Mouse (Mus musculus) embryonic facial prominence, embryonic 14.5 days (tissue): ENCODE measurements around the gene Itih2. TPM values are rescaled to one million over a fixed set of nuclear protein-coding genes. Genes with fewer than 3 reads are reported as not detected.

Experiments used
- ATAC-seq: fragments of 200-750 bp; cut with Nextera tagmentation; 2 replicates; pipeline ENCODE4 v1.8.0; 2017; ENCODE audit warnings: low read depth, moderate number of reproducible peaks, moderate TSS enrichment
- DNase-seq: peaks from one replicate; pipeline ENCODE4 v3.0.0-alpha.2; 2015; ENCODE audit warnings: low spot score
- H3K27ac ChIP-seq: fragments of 300-500 bp; sonication (generic); replicated peaks from 2 replicates; pipeline ENCODE4 v1.5.1; 2014; ENCODE audit warnings: low read depth, mild to moderate bottlenecking, low read length, moderate library complexity
- H3K27me3 ChIP-seq: fragments of 300-500 bp; sonication (generic); replicated peaks from 2 replicates; pipeline ENCODE4 v1.6.1; 2014; ENCODE audit warnings: low read length; ENCODE audit not compliant: control insufficient read depth, insufficient read depth
- H3K36me3 ChIP-seq: fragments of 300-500 bp; sonication (generic); 2 replicates; pipeline ENCODE4 v1.6.1; 2014; ENCODE audit warnings: low read length, mixed read lengths; ENCODE audit not compliant: control insufficient read depth, insufficient read depth
- H3K4me1 ChIP-seq: fragments of 300-500 bp; sonication (generic); 2 replicates; pipeline ENCODE4 v1.6.1; 2014; ENCODE audit warnings: antibody characterized with exemption, low read length; ENCODE audit not compliant: control insufficient read depth, insufficient read depth
- H3K4me2 ChIP-seq: fragments of 300-500 bp; sonication (generic); 2 replicates; pipeline ENCODE4 v1.6.1; 2014; ENCODE audit warnings: low read depth, mild to moderate bottlenecking, low read length, moderate library complexity, mixed read lengths
- H3K4me3 ChIP-seq: fragments of 300-500 bp; sonication (generic); 2 replicates; pipeline ENCODE4 v1.5.1; 2014; ENCODE audit warnings: low read depth, mild to moderate bottlenecking, low read length
- H3K9ac ChIP-seq: fragments of 300-500 bp; sonication (generic); 2 replicates; pipeline ENCODE4 v1.6.1; 2014; ENCODE audit warnings: low read depth, mild to moderate bottlenecking, low read length, moderate library complexity, mixed read lengths
- H3K9me3 ChIP-seq: fragments of 300-500 bp; sonication (generic); 2 replicates; pipeline ENCODE4 v1.6.1; 2016; ENCODE audit warnings: low read length; ENCODE audit not compliant: control insufficient read depth
- WGBS: fragments of 180-500 bp; shearing (Covaris S2); extraction: QIAGEN DNeasy Blood & Tissue Kit; methylation state at CpG from one replicate; pipeline ENCODE4 v1.1.7; 2014; 5-methylcytosine and 5-hydroxymethylcytosine counted together
- polyA plus RNA-seq: library from polyadenylated mRNA; unstranded; fragments of >200 nt; fragmentation: Nextera tagmentation; extraction: Ambion mirVana; gene quantifications from 2 replicates; pipeline ENCODE4 v1.2.1, GENCODE M21; 2014

Gene Itih2
- polyA plus RNA-seq, 1 experiment from 2014 or later: 3.6 TPM

- Histone ChIP-seq H3K27me3 (no peaks in the 10 kb centered on the region), H3K4me1 (peaks cover 29% of the 10 kb centered on the region), H3K4me3 (peak overlapping the region; percentile 99), H3K27ac (peak overlapping the region; percentile 91), H3K36me3 (0 out of 2 replicates have a peak, but pooled peaks cover 9% of the 10 kb centered on the region), H3K9ac (peak overlapping the region; percentile 99), H3K9me3 (no peaks in the 10 kb centered on the region), H3K4me2 (peak overlapping the region; percentile 82)
- peak; percentile 30 for DNase-seq
- under 1% methylated on average over 28 of the region's 28 CpGs for WGBS
- peak; percentile 38 for ATAC-seq
Observed at GRCm38 (mm10) chr2:10079745-10080309, 51.4 kb downstream of the Itih2 start.

- DNase-seq (no peak), ATAC-seq (no peak)
- Histone ChIP-seq H3K9ac (no peak overlapping the region), H3K4me3 (no peak overlapping the region), H3K27me3 (no peaks in the 10 kb centered on the region), H3K4me2 (no peak overlapping the region), H3K36me3 (peaks cover 18% of the 10 kb centered on the region; the same call in 1 of the 2 replicates), H3K9me3 (no peaks in the 10 kb centered on the region), H3K4me1 (peaks cover 27% of the 10 kb centered on the region), H3K27ac (no peak overlapping the region)
- WGBS: 88% methylated on average over 8 of the region's 8 CpGs
Observed at GRCm38 (mm10) chr2:10076675-10077074, 54.5 kb downstream of the Itih2 start.

- no peak for ATAC-seq
Observed at GRCm38 (mm10) chr2:10074470-10074869, 56.7 kb downstream of the Itih2 start.

GRCm38 (mm10) chr2:10071751-10072150, 59.4 kb downstream of the Itih2 start:
- DNase-seq (no peak), ATAC-seq (no peak)
- H3K27ac ChIP-seq: no peak overlapping the region
- no peak overlapping the region for H3K9ac ChIP-seq
- 85% methylated on average over 7 of the region's 7 CpGs for WGBS
- H3K9me3 ChIP-seq: no peaks in the 10 kb centered on the region
- H3K4me1 ChIP-seq: no peaks in the 10 kb centered on the region
- peaks cover 42% of the 10 kb centered on the region for H3K36me3 ChIP-seq
- no peaks in the 10 kb centered on the region for H3K27me3 ChIP-seq
- H3K4me2 ChIP-seq: no peak overlapping the region
- no peak overlapping the region for H3K4me3 ChIP-seq

More at GRCm38 (mm10) chr2:10074470-10074869, 56.7 kb downstream of the Itih2 start:
- no peaks in the 10 kb centered on the region for H3K9me3 ChIP-seq
- no peaks in the 10 kb centered on the region for H3K27me3 ChIP-seq
- peaks cover 24% of the 10 kb centered on the region; the same call in 1 of the 2 replicates for H3K36me3 ChIP-seq
- no peak overlapping the region for H3K4me3 ChIP-seq
- 80% methylated on average over 7 of the region's 7 CpGs for WGBS
- no peak overlapping the region for H3K9ac ChIP-seq
- H3K4me2 ChIP-seq: no peak overlapping the region
- no peak for DNase-seq
- H3K4me1 ChIP-seq: peaks cover 21% of the 10 kb centered on the region
- H3K27ac ChIP-seq: no peak overlapping the region

GRCm38 (mm10) chr2:10058836-10059235, 72.4 kb downstream of the Itih2 start:
- H3K9me3 ChIP-seq: no peaks in the 10 kb centered on the region
- no peak overlapping the region for H3K9ac ChIP-seq
- peaks cover 88% of the 10 kb centered on the region for H3K36me3 ChIP-seq
- H3K4me1 ChIP-seq: no peaks in the 10 kb centered on the region
- no peak overlapping the region for H3K4me2 ChIP-seq
- ATAC-seq: no peak
- no peak for DNase-seq
- H3K4me3 ChIP-seq: no peak overlapping the region
- H3K27ac ChIP-seq: no peak overlapping the region
- 82% methylated on average over 5 of the region's 5 CpGs for WGBS
- no peaks in the 10 kb centered on the region for H3K27me3 ChIP-seq

GRCm38 (mm10) chr2:10051996-10052395, 79.2 kb downstream of the Itih2 start:
- Histone ChIP-seq H3K4me2 (no peak overlapping the region), H3K4me1 (0 out of 2 replicates have a peak, but pooled peaks cover 9% of the 10 kb centered on the region), H3K9ac (no peak overlapping the region), H3K36me3 (peaks cover 30% of the 10 kb centered on the region), H3K27ac (no peak overlapping the region), H3K27me3 (no peaks in the 10 kb centered on the region), H3K9me3 (no peaks in the 10 kb centered on the region), H3K4me3 (no peak overlapping the region)
- 93% methylated on average over 1 of the region's 1 CpGs for WGBS
- ATAC-seq: no peak
- DNase-seq: no peak

GRCm38 (mm10) chr2:10050878-10051277, 80.3 kb downstream of the Itih2 start:
- Histone ChIP-seq H3K27me3 (no peaks in the 10 kb centered on the region), H3K36me3 (peaks cover 21% of the 10 kb centered on the region), H3K4me2 (no peak overlapping the region), H3K27ac (no peak overlapping the region), H3K4me3 (no peak overlapping the region), H3K9me3 (no peaks in the 10 kb centered on the region), H3K9ac (no peak overlapping the region), H3K4me1 (0 out of 2 replicates have a peak, but pooled peaks cover 9% of the 10 kb centered on the region)
- 90% methylated on average over 3 of the region's 3 CpGs for WGBS
- ATAC-seq: no peak
- DNase-seq: no peak

- DNase-seq (no peak), ATAC-seq (no peak)
- peak overlapping the region; percentile 83 for H3K4me3 ChIP-seq
- H3K4me1 ChIP-seq: 0 out of 2 replicates have a peak, but pooled peaks cover 9% of the 10 kb centered on the region
- peak overlapping the region; percentile 47; the same call in 1 of the 2 replicates for H3K9ac ChIP-seq
- no peaks in the 10 kb centered on the region for H3K27me3 ChIP-seq
- H3K4me2 ChIP-seq: peak overlapping the region; percentile 65
- H3K9me3 ChIP-seq: no peaks in the 10 kb centered on the region
- WGBS: 19% methylated on average over 10 of the region's 10 CpGs
- H3K27ac ChIP-seq: no peak overlapping the region
- peaks cover 7% of the 10 kb centered on the region for H3K36me3 ChIP-seq
Observed at GRCm38 (mm10) chr2:10049456-10049855, 81.7 kb downstream of the Itih2 start.

GRCm38 (mm10) chr2:10048461-10048860, 82.7 kb downstream of the Itih2 start, which contains the start of gene Taf3:
Gene Taf3 (minus strand): TSS chr2:10048596.
- DNase-seq (peak; percentile 97), ATAC-seq (peak; percentile 97)
- WGBS: under 1% methylated on average over 27 of the region's 36 CpGs
- Histone ChIP-seq H3K27ac (peak within 1 kb of the TSS; percentile 22; the same call in 1 of the 2 replicates), H3K4me1 (0 out of 2 replicates have a peak, but pooled peaks cover 9% of the 10 kb centered on the region), H3K4me2 (peak within 1 kb of the TSS; percentile 75), H3K4me3 (peak within 1 kb of the TSS; percentile 83), H3K27me3 (no peaks in the 10 kb centered on the region), H3K9ac (peak within 1 kb of the TSS; percentile 80), H3K9me3 (no peaks in the 10 kb centered on the region), H3K36me3 (no peaks in the 10 kb centered on the region)
